Mouse (Mus musculus) monocyte, adult 5-6 weeks (primary cell): Measurements from ENCODE around the gene Myo3b. TPM values are rescaled to one million over a fixed set of nuclear protein-coding genes. Genes with fewer than 3 reads are reported as not detected.

ENCODE experiments used
- ATAC-seq: fragments of 153-309, 156-312 bp; replicated peaks from 2 replicates; pipeline ENCODE4 v1.8.0; 2017; ENCODE audit warnings: mild to moderate bottlenecking; ENCODE audit not compliant: low TSS enrichment, insufficient number of reproducible peaks, severe bottlenecking, poor library complexity, low FRiP score
- total RNA-seq: library from RNA; stranded (forward); fragments of 200-1000, 200-491, 200-594 nt; gene quantifications from 3 replicates; pipeline ENCODE4 v1.2.3, GENCODE M21; 2017

Myo3b gene
- total RNA-seq, 1 experiment from 2014 or later, result 0.10 TPM

- no peak for ATAC-seq
Observed at GRCm38 (mm10) chr2:70167944-70168935, 129.3 kb downstream of the Myo3b start.

- ATAC-seq, result no peak
Observed at GRCm38 (mm10) chr2:70170469-70170868, 131.5 kb downstream of the Myo3b start.

- no peak for ATAC-seq
Observed at GRCm38 (mm10) chr2:70176823-70177708, 138.1 kb downstream of the Myo3b start.

DNA sequence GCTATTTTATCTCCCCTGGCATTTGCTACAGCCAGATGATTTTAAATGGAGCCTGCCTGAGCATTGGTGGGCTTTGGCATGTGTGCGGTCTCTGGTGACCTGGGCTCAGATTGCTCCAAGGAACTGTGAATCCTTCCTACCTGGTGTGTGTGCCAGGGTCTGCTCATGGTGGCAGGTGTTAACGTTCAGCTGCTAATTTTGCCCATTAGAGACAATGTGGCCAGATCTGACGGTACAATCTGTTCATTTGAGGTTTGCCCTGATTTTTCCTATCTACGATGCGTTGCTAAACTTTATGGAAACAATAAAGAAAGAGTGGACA lies 138.7 kb downstream of the Myo3b start:
- no peak for ATAC-seq

DNA sequence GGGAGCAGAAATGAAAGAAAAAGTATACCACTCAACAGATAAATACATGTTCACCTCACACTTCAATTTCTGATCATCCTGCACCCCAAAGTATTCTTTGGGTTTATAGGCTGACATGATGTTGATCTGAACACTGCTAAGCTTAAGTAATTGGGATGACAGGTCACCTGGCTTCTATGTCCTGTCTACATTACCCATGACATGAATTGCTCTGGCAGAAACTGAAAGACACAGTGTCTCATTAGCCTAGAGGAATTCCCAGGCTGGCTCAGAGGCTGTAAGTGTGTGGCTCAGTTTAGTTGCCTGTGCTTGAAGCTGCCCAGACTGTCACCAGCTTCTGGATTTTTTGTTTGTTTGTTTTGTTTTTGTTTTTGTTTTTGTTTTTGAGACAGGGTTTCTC lies 139.3 kb downstream of the Myo3b start:
- ATAC-seq, result no peak

- no peak for ATAC-seq
Observed at GRCm38 (mm10) chr2:70182150-70182670, 143.3 kb downstream of the Myo3b start.

DNA sequence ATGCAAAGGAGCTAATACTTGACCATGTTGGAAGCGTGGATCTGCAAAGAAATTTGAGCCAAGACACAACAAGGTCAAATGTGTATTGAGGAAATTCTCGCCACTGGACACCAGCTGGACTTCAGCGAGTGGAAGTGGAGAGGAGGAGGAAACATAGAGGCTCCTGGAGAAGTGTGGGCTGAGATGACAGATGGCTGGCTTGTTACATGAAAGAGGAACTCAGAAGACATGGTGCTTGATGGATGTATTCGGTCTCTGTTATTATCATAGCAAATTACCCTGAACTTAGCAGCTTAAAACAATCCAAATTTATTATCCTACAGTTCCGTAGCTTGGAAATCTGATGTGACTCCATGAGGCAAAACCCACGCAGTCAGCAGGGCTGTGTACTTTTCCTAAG lies 148.1 kb downstream of the Myo3b start:
- ATAC-seq, result no peak

DNA sequence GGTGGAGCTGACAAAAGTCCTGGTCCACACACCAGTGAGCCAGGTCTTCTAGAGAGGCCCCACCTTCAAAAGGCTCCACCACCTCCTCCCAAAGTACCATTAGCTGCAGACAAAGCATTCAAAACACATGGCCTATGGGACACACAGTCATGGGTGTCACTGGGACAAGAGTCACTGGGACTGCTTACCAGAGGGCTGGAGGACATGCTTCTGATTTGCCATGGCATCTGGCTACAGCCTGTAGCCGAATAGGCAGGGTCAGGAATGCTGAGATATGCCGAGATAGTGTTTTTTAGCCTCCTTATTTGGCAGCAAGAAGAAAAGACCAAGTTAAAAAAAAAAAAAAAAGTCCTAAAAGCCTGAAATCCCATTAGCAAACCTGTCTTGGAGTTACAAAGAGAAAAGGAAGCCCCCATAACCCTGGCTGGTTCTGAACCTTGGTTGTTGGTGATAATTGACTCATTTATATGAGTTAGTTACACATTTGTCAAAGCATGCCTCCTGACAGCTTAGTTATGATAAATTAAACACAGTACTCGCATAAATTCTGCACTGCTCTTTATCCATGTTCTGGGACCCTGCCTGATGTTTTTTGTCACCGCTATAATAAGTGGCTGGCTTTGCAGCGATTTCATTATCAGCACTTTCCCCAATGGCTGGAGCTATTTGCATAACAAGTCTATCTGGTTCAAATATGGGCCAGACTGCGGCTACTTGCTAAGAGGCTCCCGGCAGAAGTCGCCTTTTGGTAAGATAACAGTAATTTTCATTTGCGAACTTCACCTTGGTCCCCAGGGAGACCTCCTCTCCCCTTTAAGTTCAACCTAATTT lies 156.7 kb downstream of the Myo3b start:
- no peak for ATAC-seq

DNA sequence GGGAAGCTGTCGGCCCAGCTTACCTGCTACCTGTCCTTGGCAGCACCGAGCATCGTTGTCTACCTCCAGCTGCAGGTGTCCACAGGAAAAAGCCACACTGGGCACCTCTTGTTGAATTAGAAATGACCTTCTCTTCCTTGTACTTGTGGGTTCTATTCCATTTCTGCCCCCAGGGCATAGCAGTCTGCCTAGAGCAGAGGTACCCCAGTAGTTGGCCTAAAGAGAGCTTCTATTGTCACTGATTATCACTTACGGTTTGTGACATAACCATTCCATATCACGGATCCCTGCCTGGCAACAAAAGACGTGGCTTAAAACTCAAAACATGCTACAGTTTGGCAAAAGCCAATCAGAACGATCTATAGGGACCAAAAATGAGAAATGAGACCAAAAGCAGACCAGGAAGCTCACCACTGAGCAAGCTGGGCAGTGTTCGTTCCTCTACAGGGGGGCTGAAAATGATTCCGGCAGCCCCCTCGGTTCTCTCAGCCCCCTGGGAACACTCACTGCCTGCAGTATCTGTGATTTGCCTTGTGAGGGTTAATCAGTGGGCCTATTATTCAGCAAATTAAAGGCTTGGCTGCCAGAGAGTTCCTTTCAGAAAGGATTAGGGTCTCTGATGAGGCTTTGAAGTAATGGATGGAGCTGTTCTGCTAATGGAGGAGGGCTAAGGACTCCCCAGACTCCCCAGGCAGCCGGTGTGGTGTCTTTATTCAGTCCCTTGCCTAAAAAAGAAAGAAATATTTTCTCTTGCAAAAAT lies 163.1 kb downstream of the Myo3b start:
- no peak for ATAC-seq

DNA sequence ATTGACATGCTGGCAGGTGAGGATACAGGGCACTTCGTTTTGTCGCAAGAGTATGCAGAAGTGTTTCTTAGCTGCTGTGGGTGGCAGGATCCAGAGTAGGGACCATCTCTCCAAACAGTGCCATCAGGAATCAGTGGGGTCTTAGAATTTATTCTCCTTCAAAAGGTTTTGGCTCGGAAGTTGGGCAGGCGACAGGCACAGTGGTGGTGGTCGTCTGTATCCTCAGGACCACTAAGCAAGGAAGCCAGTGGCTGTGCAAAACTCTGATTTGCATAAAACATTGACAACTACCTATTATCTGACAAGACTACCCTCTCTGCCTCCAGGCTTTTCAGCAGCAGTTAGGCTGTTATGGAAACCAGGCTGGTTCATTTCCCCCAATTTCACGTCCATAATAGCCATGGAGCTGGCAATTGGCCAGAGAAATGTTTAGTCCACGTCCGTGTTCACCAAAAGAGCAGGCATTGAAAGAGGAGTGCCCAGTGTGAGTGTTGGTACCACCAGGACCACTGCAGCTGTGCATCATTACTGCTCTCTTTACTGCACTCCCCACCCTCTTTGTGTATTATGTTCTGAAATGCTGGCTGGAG lies 163.7 kb downstream of the Myo3b start:
- ATAC-seq, result no peak

DNA sequence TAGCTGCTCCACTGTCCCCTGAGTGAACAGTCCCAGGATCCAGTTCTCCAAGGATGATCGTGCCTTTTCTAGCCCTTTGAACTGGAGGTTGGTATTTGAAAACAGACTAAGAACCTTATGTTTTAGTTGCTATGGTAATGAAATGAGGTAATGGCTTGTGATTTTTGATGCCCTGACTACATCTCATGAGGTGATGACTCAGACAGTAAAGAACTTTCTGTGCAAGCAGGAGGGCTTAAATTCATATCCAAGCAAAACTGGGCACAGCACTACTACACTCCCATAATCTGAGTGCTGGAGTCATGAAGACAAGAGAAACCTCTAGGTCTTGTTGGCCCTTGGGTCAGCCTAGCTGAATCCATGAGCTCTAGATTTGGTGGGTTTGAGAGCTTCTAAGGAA lies 169.5 kb downstream of the Myo3b start:
- ATAC-seq, result no peak

DNA sequence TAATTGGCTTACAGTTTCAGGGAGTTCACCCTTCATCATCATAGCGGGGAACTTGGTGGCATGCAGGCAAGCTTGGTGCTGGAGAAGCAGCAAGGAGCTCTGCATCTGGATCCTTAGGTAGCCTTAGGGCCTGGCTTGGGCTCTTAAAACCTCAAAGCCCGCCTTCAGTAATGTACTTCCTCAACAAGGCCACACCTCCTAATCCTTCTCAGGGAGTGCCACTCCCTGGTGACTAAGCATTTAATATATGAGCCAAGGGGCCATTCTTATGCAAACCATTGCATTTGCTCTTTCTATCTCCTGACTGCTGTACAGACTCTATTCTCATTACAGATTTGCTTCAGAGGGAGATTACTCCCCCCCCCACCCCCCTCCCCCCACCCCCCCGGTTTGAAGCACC lies 170.9 kb downstream of the Myo3b start:
- ATAC-seq, result no peak

- ATAC-seq, result no peak
Observed at GRCm38 (mm10) chr2:70210427-70211332, 171.8 kb downstream of the Myo3b start.

DNA sequence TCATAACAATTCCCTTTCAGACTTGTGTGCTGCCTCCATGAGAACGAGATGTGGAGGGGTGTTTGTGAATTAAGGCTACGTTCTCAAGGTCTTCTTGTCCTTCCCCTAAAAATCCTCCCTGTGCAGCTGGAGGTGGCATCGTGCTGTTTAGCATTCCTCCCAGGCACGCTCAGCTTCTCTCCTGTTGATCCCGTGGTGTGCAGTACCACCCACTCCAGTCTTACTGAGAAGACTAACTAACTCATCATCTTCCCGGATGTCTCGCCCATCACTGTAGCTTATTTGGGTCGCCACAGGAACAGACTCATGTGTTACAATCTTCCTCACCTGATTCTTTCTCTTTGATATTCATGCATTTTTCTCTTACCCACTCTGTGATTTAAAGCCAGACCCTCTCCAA lies 175.5 kb downstream of the Myo3b start:
- ATAC-seq, result no peak

DNA sequence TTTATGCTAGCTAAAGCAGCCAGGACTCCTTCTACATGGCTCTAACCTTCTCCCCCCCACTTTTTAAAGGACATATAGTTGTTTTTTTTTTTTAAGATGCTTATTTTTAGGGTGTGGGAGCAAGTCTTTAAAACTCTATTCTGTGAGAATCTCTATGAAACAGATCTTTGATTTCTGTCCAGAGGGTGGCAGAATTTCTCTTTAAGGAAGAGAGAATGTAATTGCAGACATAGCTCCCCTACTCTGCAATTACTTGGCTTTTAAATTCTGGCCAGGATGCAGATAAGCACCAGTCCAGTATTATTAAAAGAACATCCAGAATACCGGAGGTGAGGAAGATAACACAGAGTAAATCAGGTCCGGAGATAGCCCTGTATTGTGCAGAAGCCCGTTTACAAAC lies 178.9 kb downstream of the Myo3b start:
- no peak for ATAC-seq

GRCm38 (mm10) chr2:70218469-70218868 lies 179.5 kb downstream of the Myo3b start:
- no peak for ATAC-seq

DNA sequence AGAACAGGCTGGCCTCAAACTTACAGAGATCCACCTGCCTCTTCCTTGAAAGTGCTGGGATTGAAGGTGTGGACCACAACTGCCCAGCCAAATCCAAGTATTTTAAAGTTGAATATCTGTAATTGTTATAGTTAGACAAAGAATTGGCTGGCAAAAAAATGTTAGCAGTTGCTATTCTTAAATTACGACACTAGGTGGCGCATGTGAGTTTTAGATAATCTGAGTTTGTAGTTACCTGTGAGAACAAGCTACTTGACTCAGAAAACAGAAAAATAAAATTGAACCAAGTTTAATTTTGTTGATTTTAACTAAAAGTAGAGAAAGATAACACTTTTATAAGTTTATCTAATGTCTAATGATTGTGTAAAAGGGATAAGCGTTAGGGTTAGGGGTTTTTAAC lies 187.8 kb downstream of the Myo3b start:
- no peak for ATAC-seq
